In the genomic region with DNA sequence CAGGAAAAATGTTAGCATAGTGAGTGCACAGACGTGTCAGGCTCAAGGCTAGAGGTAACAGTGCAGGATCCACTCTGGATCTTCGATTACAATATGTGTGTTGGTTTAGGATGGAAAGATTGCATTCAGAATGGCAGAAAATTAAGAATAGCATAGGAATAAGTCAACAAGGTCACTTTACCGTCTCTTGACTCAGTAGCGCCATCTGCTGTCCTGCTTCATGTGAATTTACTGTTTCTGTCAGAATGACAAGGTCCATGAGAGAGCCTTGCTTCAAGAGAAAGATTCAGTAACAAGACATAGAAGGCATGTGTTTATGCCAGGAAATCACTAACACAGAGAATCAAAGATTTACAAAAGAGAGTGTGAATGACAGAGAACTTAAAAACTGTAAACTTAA, we compare ENCODE assay signal across 13 mouse cellular contexts. TPM values are rescaled to one million over a fixed set of nuclear protein-coding genes. Genes with fewer than 3 reads are reported as not detected.
DNase-seq lines count a peak whose midpoint lies in the region; ATAC-seq and TF ChIP-seq lines count a peak whose summit lies in the region.
"Had no signal": no experiment of that assay in that cellular context is flagged by ENCODE, and none has a peak within 500 bp of the region (broad histone marks: within the 10 kb centered on the region; RNA-seq: fewer than 3 reads in every experiment).

No protein-coding gene starts in this region.

- peak; percentile 0 for DNase-seq in hindbrain, embryonic 11.5 days (ENCODE audit: low spot score)
- peak; percentile 33 for DNase-seq in retina, embryonic 14.5 days (ENCODE audit: low spot score)
- DNase-seq in retina, postnatal 1 day: no peak
- DNase-seq in adrenal gland, adult 8-10 months: peak; percentile 0
- DNase-seq in liver, postnatal 0 days: no peak
- DNase-seq in left cerebral cortex, adult 11 months (ENCODE audit: low spot score): no peak
- DNase-seq in hindbrain, embryonic 14.5 days (ENCODE audit: low spot score): no peak
- DNase-seq: cerebellum, adult 8-10 months had no signal

- H3K4me3 ChIP-seq in hindbrain, embryonic 11.5 days (ENCODE audit: low read depth, low read length): no peak overlapping the region
- H3K4me3 ChIP-seq in hindbrain, embryonic 12.5 days: no peak overlapping the region
- H3K4me3 ChIP-seq in liver, postnatal 0 days (ENCODE audit: low read depth, low read length): no peak overlapping the region
- no peak overlapping the region for H3K4me3 ChIP-seq in hindbrain, embryonic 14.5 days (replicated peaks; ENCODE audit: low read length)
- H3K4me3 ChIP-seq: limb, embryonic 12.5 days; midbrain, embryonic 15.5 days had no signal

- no peak overlapping the region for H3K4me2 ChIP-seq in hindbrain, embryonic 11.5 days (replicated peaks; ENCODE audit: low read depth, low read length)
- no peak overlapping the region for H3K4me2 ChIP-seq in hindbrain, embryonic 12.5 days (replicated peaks)
- no peak overlapping the region for H3K4me2 ChIP-seq in liver, postnatal 0 days (ENCODE audit: low read depth, low read length)
- H3K4me2 ChIP-seq in hindbrain, embryonic 14.5 days (replicated peaks): no peak overlapping the region
- H3K4me2 ChIP-seq: limb, embryonic 12.5 days; midbrain, embryonic 15.5 days had no signal

- H3K9ac ChIP-seq in hindbrain, embryonic 11.5 days (ENCODE audit: low read depth, low read length): no peak overlapping the region
- H3K9ac ChIP-seq in hindbrain, embryonic 12.5 days: no peak overlapping the region
- H3K9ac ChIP-seq in liver, postnatal 0 days (replicated peaks): no peak overlapping the region
- H3K9ac ChIP-seq in hindbrain, embryonic 14.5 days: no peak overlapping the region
- H3K9ac ChIP-seq: limb, embryonic 12.5 days; midbrain, embryonic 15.5 days had no signal

- no peaks in the 10 kb centered on the region for H3K27me3 ChIP-seq in hindbrain, embryonic 11.5 days (ENCODE audit: control insufficient read depth, insufficient read depth, low read length)
- H3K27me3 ChIP-seq in hindbrain, embryonic 12.5 days: no peaks in the 10 kb centered on the region
- H3K27me3 ChIP-seq in liver, postnatal 0 days (ENCODE audit: insufficient read depth, low read length): no peaks in the 10 kb centered on the region
- H3K27me3 ChIP-seq in hindbrain, embryonic 14.5 days (ENCODE audit: control insufficient read depth, insufficient read depth, low read length): no peaks in the 10 kb centered on the region
- H3K27me3 ChIP-seq: limb, embryonic 12.5 days; midbrain, embryonic 15.5 days had no signal

- H3K4me1 ChIP-seq in hindbrain, embryonic 11.5 days (replicated peaks; ENCODE audit: control insufficient read depth, insufficient read depth, low read length): no peaks in the 10 kb centered on the region
- H3K4me1 ChIP-seq in hindbrain, embryonic 12.5 days: no peaks in the 10 kb centered on the region
- no peaks in the 10 kb centered on the region for H3K4me1 ChIP-seq in liver, postnatal 0 days (ENCODE audit: insufficient read depth)
- H3K4me1 ChIP-seq in hindbrain, embryonic 14.5 days (replicated peaks; ENCODE audit: control insufficient read depth, insufficient read depth, low read length): no peaks in the 10 kb centered on the region
- H3K4me1 ChIP-seq: limb, embryonic 12.5 days; midbrain, embryonic 15.5 days had no signal

- no peak overlapping the region for H3K27ac ChIP-seq in hindbrain, embryonic 11.5 days (ENCODE audit: low read depth, low read length)
- no peak overlapping the region for H3K27ac ChIP-seq in hindbrain, embryonic 12.5 days
- no peak overlapping the region for H3K27ac ChIP-seq in liver, postnatal 0 days (ENCODE audit: low read depth)
- H3K27ac ChIP-seq in hindbrain, embryonic 14.5 days: no peak overlapping the region
- H3K27ac ChIP-seq: limb, embryonic 12.5 days; midbrain, embryonic 15.5 days had no signal

- WGBS in hindbrain, embryonic 11.5 days: 52% methylated on average over 4 of the region's 4 CpGs
- 42% methylated on average over 4 of the region's 4 CpGs for WGBS in hindbrain, embryonic 12.5 days
- 34% methylated on average over 4 of the region's 4 CpGs for WGBS in liver, postnatal 0 days (ENCODE audit: insufficient replicate concordance)
- 48% methylated on average over 4 of the region's 4 CpGs for WGBS in hindbrain, embryonic 14.5 days

- no peak for ATAC-seq in hindbrain, embryonic 11.5 days (ENCODE audit: low FRiP score)
- ATAC-seq in hindbrain, embryonic 12.5 days (ENCODE audit: low FRiP score): no peak
- no peak for ATAC-seq in liver, postnatal 0 days
- ATAC-seq in hindbrain, embryonic 14.5 days (ENCODE audit: low FRiP score): no peak
- ATAC-seq: midbrain, embryonic 15.5 days had no signal

- TF ChIP-seq CTCF in liver, postnatal 0 days (IDR thresholded peaks at IDR 0.05; ENCODE audit: low read depth): peak; percentile 32; the same call in 1 of the 2 replicates

- no peaks in the 10 kb centered on the region for H3K9me3 ChIP-seq in hindbrain, embryonic 11.5 days (ENCODE audit: control insufficient read depth, low read length)
- H3K9me3 ChIP-seq in hindbrain, embryonic 12.5 days (replicated peaks): peaks cover 3% of the 10 kb centered on the region; the same call in 1 of the 2 replicates
- no peaks in the 10 kb centered on the region for H3K9me3 ChIP-seq in liver, postnatal 0 days (ENCODE audit: low read length)
- 0 out of 2 replicates have a peak, but pooled peaks cover 3% of the 10 kb centered on the region for H3K9me3 ChIP-seq in hindbrain, embryonic 14.5 days (ENCODE audit: control insufficient read depth, low read length)

- no peaks in the 10 kb centered on the region for H3K36me3 ChIP-seq in hindbrain, embryonic 11.5 days (ENCODE audit: control insufficient read depth, insufficient read depth, low read length)
- no peaks in the 10 kb centered on the region for H3K36me3 ChIP-seq in hindbrain, embryonic 12.5 days
- no peaks in the 10 kb centered on the region for H3K36me3 ChIP-seq in liver, postnatal 0 days (replicated peaks; ENCODE audit: insufficient read depth, low read length)
- H3K36me3 ChIP-seq in hindbrain, embryonic 14.5 days (replicated peaks; ENCODE audit: control insufficient read depth, insufficient read depth): no peaks in the 10 kb centered on the region
- H3K36me3 ChIP-seq: limb, embryonic 12.5 days; midbrain, embryonic 15.5 days had no signal

- TF ChIP-seq EP300 in liver, postnatal 0 days (IDR thresholded peaks at IDR 0.05; ENCODE audit: low read depth): no peak

RNA-seq across cellular contexts. Expression of gene Gm14851, which starts 2.7 kb away (rescaled TPM):
- not detected in 2 replicates for polyA plus RNA-seq in hindbrain, embryonic 11.5 days (2014; fragmentation: Nextera tagmentation; extraction: Ambion mirVana)
- polyA plus RNA-seq in hindbrain, embryonic 12.5 days (2016; fragmentation: Nextera tagmentation; extraction: Ambion mirVana): not detected in 2 replicates
- total RNA-seq in adrenal gland, adult 8-10 months (2022): not detected
- not detected in 2 replicates for polyA plus RNA-seq in liver, postnatal 0 days (2015; fragmentation: Nextera tagmentation; extraction: Ambion mirVana)
- polyA plus RNA-seq in hindbrain, embryonic 14.5 days (2014; fragmentation: Nextera tagmentation; extraction: Ambion mirVana): not detected in 2 replicates
- polyA plus RNA-seq: gonadal fat pad, adult 2 months; limb, embryonic 12.5 days; midbrain, embryonic 15.5 days; stomach, embryonic 16.5 days had no signal

RNA-seq across cellular contexts. Expression of gene Defa25, which starts 8.9 kb away (rescaled TPM):
- not detected in 2 replicates for polyA plus RNA-seq in hindbrain, embryonic 11.5 days (2014; fragmentation: Nextera tagmentation; extraction: Ambion mirVana)
- not detected in 2 replicates for polyA plus RNA-seq in hindbrain, embryonic 12.5 days (2016; fragmentation: Nextera tagmentation; extraction: Ambion mirVana)
- total RNA-seq in adrenal gland, adult 8-10 months (2022): not detected
- not detected in 2 replicates for polyA plus RNA-seq in liver, postnatal 0 days (2015; fragmentation: Nextera tagmentation; extraction: Ambion mirVana)
- not detected in 2 replicates for polyA plus RNA-seq in hindbrain, embryonic 14.5 days (2014; fragmentation: Nextera tagmentation; extraction: Ambion mirVana)
- polyA plus RNA-seq: gonadal fat pad, adult 2 months; limb, embryonic 12.5 days; midbrain, embryonic 15.5 days; stomach, embryonic 16.5 days had no signal

RNA-seq across cellular contexts. Expression of gene Defa35, which starts 28.3 kb away (rescaled TPM):
- not detected in 2 replicates for polyA plus RNA-seq in hindbrain, embryonic 11.5 days (2014; fragmentation: Nextera tagmentation; extraction: Ambion mirVana)
- not detected in 2 replicates for polyA plus RNA-seq in hindbrain, embryonic 12.5 days (2016; fragmentation: Nextera tagmentation; extraction: Ambion mirVana)
- total RNA-seq in adrenal gland, adult 8-10 months (2022): not detected
- not detected in 2 replicates for polyA plus RNA-seq in liver, postnatal 0 days (2015; fragmentation: Nextera tagmentation; extraction: Ambion mirVana)
- polyA plus RNA-seq in hindbrain, embryonic 14.5 days (2014; fragmentation: Nextera tagmentation; extraction: Ambion mirVana): not detected in 2 replicates
- polyA plus RNA-seq: gonadal fat pad, adult 2 months; limb, embryonic 12.5 days; midbrain, embryonic 15.5 days; stomach, embryonic 16.5 days had no signal

RNA-seq across cellular contexts. Expression of gene Defa23, which starts 38.3 kb away (rescaled TPM):
- not detected in 2 replicates for polyA plus RNA-seq in hindbrain, embryonic 11.5 days (2014; fragmentation: Nextera tagmentation; extraction: Ambion mirVana)
- not detected in 2 replicates for polyA plus RNA-seq in hindbrain, embryonic 12.5 days (2016; fragmentation: Nextera tagmentation; extraction: Ambion mirVana)
- not detected for total RNA-seq in adrenal gland, adult 8-10 months (2022)
- polyA plus RNA-seq in liver, postnatal 0 days (2015; fragmentation: Nextera tagmentation; extraction: Ambion mirVana): not detected in 2 replicates
- polyA plus RNA-seq in hindbrain, embryonic 14.5 days (2014; fragmentation: Nextera tagmentation; extraction: Ambion mirVana): not detected in 2 replicates
- polyA plus RNA-seq: gonadal fat pad, adult 2 months; limb, embryonic 12.5 days; midbrain, embryonic 15.5 days; stomach, embryonic 16.5 days had no signal

RNA-seq across cellular contexts. Expression of gene Defa30, which starts 41.3 kb away (rescaled TPM):
- polyA plus RNA-seq in hindbrain, embryonic 11.5 days (2014; fragmentation: Nextera tagmentation; extraction: Ambion mirVana): not detected in 2 replicates
- not detected in 2 replicates for polyA plus RNA-seq in hindbrain, embryonic 12.5 days (2016; fragmentation: Nextera tagmentation; extraction: Ambion mirVana)
- total RNA-seq in adrenal gland, adult 8-10 months (2022): not detected
- not detected in 2 replicates for polyA plus RNA-seq in liver, postnatal 0 days (2015; fragmentation: Nextera tagmentation; extraction: Ambion mirVana)
- polyA plus RNA-seq in hindbrain, embryonic 14.5 days (2014; fragmentation: Nextera tagmentation; extraction: Ambion mirVana): not detected in 2 replicates
- polyA plus RNA-seq: gonadal fat pad, adult 2 months; limb, embryonic 12.5 days; midbrain, embryonic 15.5 days; stomach, embryonic 16.5 days had no signal

Comparison
In these comparisons a context has a peak if more than half of its experiments do, and no peak if none do; other contexts are left out.
1. DNase-seq: peak in hindbrain, embryonic 11.5 days (single experiment), retina, embryonic 14.5 days (single experiment) and adrenal gland, adult 8-10 months (single experiment); none in retina, postnatal 1 day (single experiment), liver, postnatal 0 days (single experiment), left cerebral cortex, adult 11 months (single experiment) and hindbrain, embryonic 14.5 days (single experiment).